Mouse (Mus musculus) spleen, postnatal 4 days (tissue): Measurements from ENCODE around the gene Olfr461.
"Not testable (repeated sequence)": the region's sequence is repeated elsewhere in the genome, so short reads cannot be mapped to it uniquely, and the experiment has no call there.

ENCODE experiments used
- DNase-seq, 2 experiments: peaks; one replicate each; pipeline ENCODE4 v3.0.0; 2022; ENCODE audit warnings: low spot score in 2 of 2

The Olfr461 gene

DNA sequence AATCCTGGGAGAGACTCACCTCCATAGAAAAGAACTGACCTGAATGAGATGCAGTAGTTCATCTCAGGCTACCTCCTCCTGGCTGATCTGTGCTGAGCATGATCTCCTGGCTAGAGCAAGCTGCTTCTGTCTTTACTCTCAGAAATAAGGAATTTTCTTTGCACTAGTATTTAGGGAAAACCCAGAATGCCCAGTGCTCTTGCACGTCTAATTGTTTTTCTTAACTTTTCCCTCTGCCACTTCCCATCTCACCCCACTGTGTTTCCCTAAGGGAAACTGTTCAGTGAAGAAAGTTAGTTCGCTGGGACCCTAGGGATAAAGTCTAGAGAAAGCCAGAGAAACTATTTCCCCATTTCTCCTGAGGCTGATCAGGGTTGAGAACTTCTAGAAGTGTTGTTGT, at the start of gene Olfr461:
TSS of gene Olfr461 (minus strand) at position 101 of the 400 bp plus-strand sequence.
- no peak for DNase-seq

GRCm38 (mm10) chr6:40598546-40598945, 43.7 kb upstream of the Olfr461 start:
- not testable (repeated sequence) for DNase-seq

- DNase-seq = no peak
These were observed 40.1 kb upstream of the Olfr461 start for GRCm38 (mm10) chr6:40594804-40595550.

- DNase-seq = no peak
These were observed 33.5 kb upstream of the Olfr461 start for GRCm38 (mm10) chr6:40588346-40588745.

DNA sequence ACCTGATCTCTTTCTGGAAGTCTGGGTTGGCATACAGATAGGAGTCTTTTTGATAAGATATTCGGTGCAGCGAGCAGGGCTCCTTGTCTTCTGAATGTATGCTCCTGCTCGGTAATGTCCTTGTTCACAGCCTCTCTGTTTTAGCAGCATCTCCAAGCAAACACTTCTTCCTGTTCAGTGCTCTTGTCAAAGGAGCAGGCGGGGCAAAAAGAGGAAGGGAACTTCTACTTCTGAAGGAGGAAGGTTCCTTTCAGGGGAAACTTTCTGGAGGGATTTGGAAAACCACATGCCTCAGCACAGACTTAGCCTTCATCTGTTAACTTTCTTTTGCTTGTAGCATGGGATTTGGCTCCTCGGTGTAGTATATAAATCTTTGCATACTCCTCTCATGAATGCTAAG, 30.8 kb upstream of the Olfr461 start, which contains the start of gene Clec5a:
TSS of gene Clec5a (minus strand) at position 177 of the 400 bp plus-strand sequence.
- DNase-seq = no peak

DNA sequence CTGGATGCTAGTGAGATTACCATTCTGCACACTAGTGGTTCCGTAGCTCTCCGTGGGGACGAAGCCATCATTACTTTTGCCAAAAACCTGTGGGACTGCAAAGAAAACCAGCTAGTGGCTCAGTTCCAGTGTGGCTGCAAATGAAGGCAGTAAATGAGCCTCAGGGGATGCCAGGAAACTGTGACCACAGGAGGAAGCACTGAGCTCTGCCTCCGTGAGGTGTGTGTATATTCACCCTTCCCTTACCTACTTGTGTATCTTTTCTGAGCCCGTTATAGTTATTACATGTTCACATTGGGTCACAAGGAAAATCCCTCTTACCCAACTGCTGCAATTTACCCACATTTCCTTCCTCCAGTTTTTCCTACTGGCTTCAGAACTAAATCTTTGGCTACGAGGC, 29.5 kb upstream of the Olfr461 start:
- DNase-seq = no peak

DNA sequence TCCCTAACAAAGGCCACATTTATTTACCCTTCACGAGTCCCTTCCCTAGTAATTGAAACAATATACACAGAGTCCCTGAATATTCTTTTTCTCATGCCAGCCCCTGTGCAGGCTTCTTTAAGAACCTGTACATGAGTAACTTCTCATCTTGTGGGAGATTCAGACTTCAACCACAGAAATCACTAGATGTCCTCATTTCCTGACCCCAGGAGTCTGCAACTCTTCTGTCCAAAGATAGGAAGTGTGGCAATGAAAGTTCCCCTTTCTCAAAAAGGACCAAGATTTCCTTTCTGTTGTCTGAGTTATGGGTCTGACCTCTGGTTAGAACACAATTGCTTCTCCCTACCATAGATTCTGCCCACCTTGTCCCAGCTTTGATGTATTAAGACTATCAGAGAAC, 21.5 kb upstream of the Olfr461 start:
- no peak for DNase-seq

- no peak for DNase-seq
These were observed 18.8 kb upstream of the Olfr461 start for GRCm38 (mm10) chr6:40573618-40574017.

DNA sequence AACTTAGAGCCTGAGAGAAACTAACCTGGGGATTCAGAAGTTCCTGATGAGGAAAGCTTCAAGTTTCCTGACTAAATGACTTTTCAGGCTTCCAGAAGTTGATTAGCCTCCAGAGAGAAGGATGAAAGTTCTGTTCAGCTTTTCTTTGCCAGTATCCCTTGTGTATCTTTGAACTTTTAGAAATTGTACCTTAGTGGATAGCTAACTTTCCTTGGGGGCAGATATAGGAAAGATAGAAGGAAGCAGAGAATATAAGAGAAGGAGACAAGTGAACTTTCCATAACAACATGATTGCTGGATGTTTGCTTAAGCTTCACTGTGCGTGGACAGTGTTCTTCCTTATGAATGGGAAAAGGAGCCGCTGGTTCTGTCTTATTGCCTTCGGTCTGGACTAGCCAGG, 14.3 kb upstream of the Olfr461 start, which contains the start of gene Olfr460:
TSS of gene Olfr460 (plus strand) at position 301 of the 400 bp plus-strand sequence.
- DNase-seq = no peak

- DNase-seq = no peak
These were observed 10.2 kb downstream of the Olfr461 start for GRCm38 (mm10) chr6:40544690-40545089.

GRCm38 (mm10) chr6:40519408-40519807, 35.4 kb downstream of the Olfr461 start, which contains the start of gene Prss37:
TSS of gene Prss37 (minus strand) at chr6:40519508.
- DNase-seq = peak in 1 of 2 experiments; percentile 18

DNA sequence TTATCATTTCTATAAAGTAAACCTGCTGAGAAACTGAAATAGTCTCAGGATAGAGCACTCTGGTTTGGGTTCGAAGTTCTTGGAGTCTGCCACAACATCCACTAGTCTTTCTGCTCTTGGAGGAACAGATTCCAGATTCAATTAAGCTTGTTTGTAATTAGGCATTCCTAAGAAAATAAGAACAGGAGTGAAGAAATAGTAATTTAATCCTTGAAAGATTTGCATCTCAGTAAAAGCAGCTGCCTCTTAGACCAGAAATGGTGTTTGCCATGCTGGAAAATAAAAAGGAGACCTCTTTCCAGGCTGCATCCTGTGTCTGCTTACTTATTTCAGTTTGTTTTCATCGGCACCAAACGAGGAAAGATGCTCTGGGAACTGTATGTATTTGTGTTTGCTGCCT, 61.6 kb downstream of the Olfr461 start, which contains the start of gene Tas2r108:
TSS of gene Tas2r108 (plus strand) at position 301 of the 400 bp plus-strand sequence.
- DNase-seq = no peak
